Mouse (Mus musculus): ENCODE measurements around the gene Ston2.

- no peak for TF ChIP-seq CTCF (IDR thresholded peaks at IDR 0.05; ENCODE audit: low read depth, low read length)
- TF ChIP-seq GATA1 (IDR thresholded peaks at IDR 0.05; ENCODE audit: borderline replicate concordance, low read length), result no peak
- TF ChIP-seq POLR2AphosphoS5 (IDR thresholded peaks at IDR 0.05; ENCODE audit: insufficient replicate concordance, low read depth, low read length), result no peak
Observed at GRCm38 (mm10) chr12:91694748-91695147, 93.4 kb downstream of the Ston2 start.

Data from G1E (cell line).